Mouse (Mus musculus) lung, postnatal 10 days (tissue): ENCODE measurements around the gene 1700080O16Rik.

ENCODE experiments used
- DNase-seq: peaks from one replicate; pipeline ENCODE4 v3.0.0; 2021

Gene 1700080O16Rik

DNA sequence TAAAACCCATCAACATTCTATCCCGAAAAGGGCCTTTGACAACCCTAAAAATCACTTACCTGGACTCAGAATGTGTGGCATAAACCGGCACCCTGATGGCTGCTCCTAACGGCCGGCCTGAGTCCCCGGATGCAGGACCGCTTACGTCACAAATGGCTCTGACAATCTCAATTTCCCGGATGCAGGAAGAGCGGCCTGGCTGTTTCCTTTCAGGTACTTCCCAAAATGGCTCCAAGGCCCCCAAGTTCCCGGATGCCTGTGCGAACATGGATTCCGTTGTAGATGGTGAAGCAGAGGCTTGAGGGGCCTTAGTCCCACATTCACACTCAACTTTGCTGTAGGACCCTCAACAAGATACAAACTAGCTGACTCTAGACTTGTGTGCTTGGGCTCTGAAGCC is at the start of gene 1700080O16Rik:
Gene 1700080O16Rik (minus strand): TSS at position 101 of the 400 bp plus-strand sequence.
- DNase-seq, result no peak

DNA sequence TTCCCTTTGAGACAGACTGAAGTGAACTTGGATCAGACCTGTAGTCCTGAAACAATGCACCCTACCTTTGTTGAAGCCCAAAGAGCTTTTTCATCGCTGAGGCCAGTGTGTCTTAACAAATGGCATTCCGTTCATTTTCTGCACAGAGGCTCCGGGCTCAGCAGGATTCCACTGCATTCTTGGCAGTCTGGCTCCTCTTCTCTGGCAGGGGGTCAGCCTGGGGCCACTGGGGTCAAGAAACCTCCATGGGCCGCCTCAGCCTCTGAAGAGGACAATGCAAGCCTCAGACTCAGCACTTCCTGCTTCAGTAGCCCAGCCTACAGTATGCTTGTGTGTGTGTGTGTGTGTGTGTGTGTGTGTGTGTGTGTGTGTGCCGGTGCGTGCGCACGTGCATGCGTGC is 45.1 kb upstream of the 1700080O16Rik start:
- DNase-seq, result peak; percentile 40

DNA sequence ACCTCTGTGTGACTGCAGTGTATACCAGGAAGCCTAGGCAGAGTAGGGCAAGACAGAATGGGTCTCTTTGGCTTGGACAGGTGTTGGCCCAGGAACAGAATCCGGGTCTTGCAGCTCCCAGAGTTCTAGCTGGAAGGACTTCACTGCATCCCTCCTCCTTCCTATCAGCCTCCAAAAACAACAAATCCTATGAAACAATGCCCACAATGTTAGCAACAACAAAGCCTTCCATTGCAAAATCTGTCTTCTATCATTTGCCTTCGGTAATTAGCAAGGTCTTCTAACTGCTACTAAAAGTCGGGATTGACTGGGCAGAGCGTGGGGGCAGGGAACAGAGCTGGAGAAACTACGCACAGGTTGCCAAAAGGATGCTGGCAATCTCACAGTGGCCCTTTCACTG is 27.5 kb upstream of the 1700080O16Rik start:
- DNase-seq, result no peak

DNA sequence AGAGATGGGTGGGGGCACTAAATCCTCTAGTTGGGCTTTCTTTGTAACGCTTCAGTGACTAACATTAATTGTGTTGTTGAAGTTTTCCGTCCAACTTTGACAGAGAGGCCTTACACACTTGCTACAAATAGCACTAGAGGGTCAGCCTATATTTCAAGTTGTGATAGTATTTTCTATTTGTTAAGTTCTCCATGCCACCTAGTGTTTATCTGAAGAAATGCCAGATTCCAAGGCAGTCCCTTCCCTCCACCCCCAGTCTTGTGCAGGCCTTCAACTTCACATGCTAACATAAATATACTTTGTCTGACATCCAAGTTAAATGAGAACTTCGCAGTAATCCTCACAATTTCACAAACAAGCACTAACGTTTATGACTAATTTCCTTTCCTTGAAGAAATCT is 26.9 kb upstream of the 1700080O16Rik start:
- no peak for DNase-seq

DNA sequence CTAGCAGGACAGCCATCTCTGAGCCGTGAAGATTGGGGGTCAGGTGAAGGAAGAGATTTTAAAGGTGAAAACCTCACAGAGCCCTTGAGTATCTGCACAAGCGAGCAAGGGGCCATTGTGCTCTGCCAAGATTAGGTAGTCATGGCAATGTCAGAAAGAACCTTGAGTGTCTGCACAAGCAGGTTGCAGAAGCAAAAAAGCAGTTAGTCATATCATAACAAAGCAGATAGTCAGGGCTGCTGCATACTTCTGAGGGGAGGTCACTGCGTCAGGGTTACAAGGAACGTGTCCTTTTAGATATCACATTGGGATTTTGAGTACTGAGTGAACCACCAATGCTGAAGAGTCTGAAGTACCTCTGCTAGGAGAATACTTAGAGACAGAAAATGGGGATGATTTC is 3.8 kb upstream of the 1700080O16Rik start:
- DNase-seq, result no peak

DNA sequence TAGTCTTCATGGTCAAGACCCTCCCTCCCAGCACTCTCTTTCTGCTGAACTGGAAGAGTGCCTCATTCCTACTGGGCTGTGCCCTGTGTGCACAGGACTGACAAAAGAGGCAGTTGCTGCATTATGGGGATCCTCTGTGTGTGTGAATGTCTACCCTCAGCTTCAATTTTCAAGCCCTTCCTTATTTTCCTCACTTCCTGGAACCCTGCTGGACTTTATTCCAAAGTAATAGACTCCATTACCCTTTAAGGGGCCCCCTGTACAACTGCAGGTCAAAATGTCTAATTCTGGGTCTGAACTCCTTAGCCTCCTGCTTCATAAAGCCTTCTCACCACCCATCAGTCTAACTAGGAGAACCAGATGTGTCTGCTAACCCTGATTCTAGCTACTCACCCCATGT is 2.0 kb upstream of the 1700080O16Rik start:
- DNase-seq, result no peak

DNA sequence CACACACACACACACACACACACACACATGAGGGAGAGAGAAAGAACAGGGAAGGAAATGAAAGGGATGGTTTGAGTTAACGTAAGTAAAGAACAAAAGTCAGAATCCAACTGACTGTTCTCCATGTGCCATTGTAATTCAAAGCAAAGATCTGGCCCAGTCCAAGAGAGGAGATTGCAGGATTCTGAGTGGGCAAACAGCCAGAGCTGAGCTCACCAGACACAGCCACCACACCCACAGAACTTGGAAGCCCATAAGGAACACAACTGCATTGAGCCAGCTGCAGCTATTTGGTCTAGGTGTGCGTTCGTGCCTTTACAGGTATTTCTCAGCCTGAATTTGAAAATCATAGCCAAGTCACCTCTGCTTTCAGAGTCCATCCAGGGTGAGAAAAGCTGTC is 24.5 kb downstream of the 1700080O16Rik start:
- DNase-seq, result peak; percentile 53

DNA sequence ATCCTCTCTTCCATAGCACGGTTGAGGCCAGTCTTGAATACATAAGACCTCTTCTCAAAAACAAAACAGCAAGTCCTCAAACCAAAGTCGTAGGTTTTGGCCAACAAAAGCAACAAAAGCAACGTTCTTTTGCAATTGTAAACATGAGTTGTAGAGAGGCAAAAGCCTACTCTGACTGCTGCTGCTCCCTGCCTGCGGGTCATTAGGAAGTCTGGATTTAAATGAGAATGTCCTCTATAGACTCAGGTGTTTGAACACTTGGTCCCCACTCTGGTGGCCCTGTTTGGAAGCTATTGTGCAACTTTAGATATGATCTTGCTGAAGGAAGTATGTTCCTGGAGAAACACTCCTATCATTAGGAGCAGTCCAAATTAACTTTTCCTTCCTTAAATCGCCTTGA is 34.5 kb downstream of the 1700080O16Rik start:
- no peak for DNase-seq

DNA sequence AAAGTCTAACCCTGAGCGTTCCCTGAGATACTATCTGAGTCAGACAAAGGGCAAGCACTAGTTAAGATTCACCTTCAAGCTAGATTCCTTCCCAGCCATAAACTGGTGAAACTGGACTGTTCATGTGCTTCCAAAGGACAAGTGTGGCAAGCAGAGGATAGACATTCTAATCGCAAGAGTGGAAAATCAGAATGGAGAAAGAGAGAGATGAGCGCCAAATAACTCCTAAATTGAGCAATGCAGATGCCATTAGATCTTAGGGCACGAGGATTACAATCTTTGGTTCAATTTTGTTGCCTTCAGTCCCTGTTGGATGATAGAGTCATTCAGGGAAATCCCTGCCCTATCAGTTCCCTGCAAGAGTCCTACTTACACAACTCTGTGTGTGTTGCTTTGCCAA is 53.5 kb downstream of the 1700080O16Rik start:
- DNase-seq, result no peak
